Mouse (Mus musculus) CH12.LX (cell line): ENCODE results near the gene Slc4a1. TPM values are rescaled to one million over a fixed set of nuclear protein-coding genes. Genes with fewer than 3 reads are reported as not detected.

Experiments
- DNase-seq: peaks from one replicate; pipeline ENCODE4 v3.0.0-alpha.2; 2013; ENCODE audit errors: extremely low read depth
- H3K27ac ChIP-seq: 2 replicates; pipeline ENCODE4 v1.5.1; 2012; ENCODE audit warnings: low read depth, mild to moderate bottlenecking, control low read depth, moderate library complexity; ENCODE audit not compliant: insufficient read depth
- H3K27me3 ChIP-seq: replicated peaks from 2 replicates; pipeline ENCODE3; 2012; ENCODE audit warnings: inconsistent platforms
- H3K36me3 ChIP-seq, 2 experiments: replicated peaks in 1 of 2; 2 replicates each; pipeline versions ENCODE3 to v1.6.1; 2012; ENCODE audit warnings: inconsistent platforms in 1 of 2, low read length in 1 of 2, mild to moderate bottlenecking in 1 of 2, mixed read lengths in 1 of 2, moderate library complexity in 1 of 2; ENCODE audit not compliant: control insufficient read depth in 1 of 2, insufficient read depth in 1 of 2
- H3K4me1 ChIP-seq, 2 experiments: 2 replicates each; pipeline ENCODE4 v1.6.1; 2012; ENCODE audit warnings: inconsistent platforms in 1 of 2, moderate library complexity in 1 of 2; ENCODE audit not compliant: insufficient read depth in 2 of 2, control insufficient read depth in 1 of 2
- H3K4me2 ChIP-seq: 2 replicates; pipeline ENCODE4 v1.6.1; 2012; ENCODE audit warnings: low read depth, mild to moderate bottlenecking, control low read depth; ENCODE audit not compliant: poor library complexity, insufficient read depth, severe bottlenecking
- H3K4me3 ChIP-seq, 3 experiments: fragments of 150-350 bp in 1 of 3; sonication (generic) in 1 of 3; replicated peaks in 1 of 3; 2 replicates each; pipeline versions ENCODE3 to v1.5.1; 2011 to 2012; ENCODE audit warnings: low read depth in 2 of 3, low read length in 2 of 3, mild to moderate bottlenecking in 2 of 3, moderate library complexity in 2 of 3, control low read depth in 1 of 3, improper control_type of control experiment in 1 of 3, inconsistent platforms in 1 of 3, mixed read lengths in 1 of 3; ENCODE audit not compliant: poor library complexity in 1 of 3
- H3K79me2 ChIP-seq: replicated peaks from 2 replicates; pipeline ENCODE4 v1.6.1; 2012; ENCODE audit warnings: mild to moderate bottlenecking, moderate library complexity; ENCODE audit not compliant: control insufficient read depth, poor library complexity, insufficient read depth, severe bottlenecking; ENCODE audit errors: extremely low read depth
- H3K9ac ChIP-seq: 2 replicates; pipeline ENCODE4 v1.6.1; 2012; ENCODE audit warnings: low read depth, mild to moderate bottlenecking, control low read depth, moderate library complexity; ENCODE audit not compliant: insufficient read depth
- H3K9me3 ChIP-seq: replicated peaks from 2 replicates; pipeline ENCODE3; 2012; ENCODE audit warnings: low read length, inconsistent platforms, mixed read lengths
- CHD1 ChIP-seq: IDR thresholded peaks from 2 replicates; pipeline ENCODE4 v1.6.1; 2012; ENCODE audit warnings: low read depth, low read length, improper control_type of control experiment, inconsistent platforms
- CTCF ChIP-seq, 2 experiments: IDR thresholded peaks in 1 of 2; conservative IDR thresholded peaks in 1 of 2; 2 replicates each; pipeline ENCODE4 v1.5.1; 2011 to 2012; ENCODE audit warnings: low read depth in 2 of 2, low read length in 2 of 2, improper control_type of control experiment in 1 of 2, inconsistent platforms in 1 of 2, mild to moderate bottlenecking in 1 of 2, moderate library complexity in 1 of 2
- ETS1 ChIP-seq: conservative IDR thresholded peaks from 2 replicates; pipeline ENCODE4 v1.6.1; 2012; ENCODE audit warnings: low read depth, mild to moderate bottlenecking, inconsistent platforms, low read length, improper control_type of control experiment, moderate library complexity
- JUND ChIP-seq: conservative IDR thresholded peaks from 2 replicates; pipeline ENCODE4 v1.6.1; 2011; ENCODE audit warnings: low read depth, low read length, improper control_type of control experiment
- KAT2A ChIP-seq: IDR thresholded peaks from 2 replicates; pipeline ENCODE4 v1.6.1; 2012; ENCODE audit warnings: low read length, improper control_type of control experiment, inconsistent platforms; ENCODE audit not compliant: insufficient replicate concordance
- MAFK ChIP-seq: IDR thresholded peaks from 2 replicates; pipeline ENCODE4 v1.6.1; 2011; ENCODE audit warnings: low read length, improper control_type of control experiment; ENCODE audit not compliant: insufficient replicate concordance
- MAX ChIP-seq: IDR thresholded peaks from 2 replicates; pipeline ENCODE4 v1.6.1; 2011; ENCODE audit warnings: low read length, improper control_type of control experiment
- MAZ ChIP-seq: IDR thresholded peaks from 2 replicates; pipeline ENCODE4 v1.6.1; 2012; ENCODE audit warnings: low read depth, mild to moderate bottlenecking, inconsistent platforms, low read length, improper control_type of control experiment, moderate library complexity
- MEF2A ChIP-seq: IDR thresholded peaks from 2 replicates; pipeline ENCODE4 v1.6.1; 2014; ENCODE audit warnings: low read depth, mild to moderate bottlenecking, inconsistent platforms, low read length, improper control_type of control experiment, borderline replicate concordance
- MXI1 ChIP-seq: IDR thresholded peaks from 2 replicates; pipeline ENCODE4 v1.6.1; 2011; ENCODE audit warnings: mild to moderate bottlenecking, low read depth, low read length, improper control_type of control experiment
- NELFE ChIP-seq: IDR thresholded peaks from 2 replicates; pipeline ENCODE4 v1.6.1; 2011; ENCODE audit warnings: low read depth, low read length, improper control_type of control experiment
- POLR2A ChIP-seq: IDR thresholded peaks from 2 replicates; pipeline ENCODE4 v1.6.1; 2011; ENCODE audit warnings: low read depth, mild to moderate bottlenecking, improper control_type of control experiment, low read length
- RAD21 ChIP-seq: IDR thresholded peaks from 2 replicates; pipeline ENCODE4 v1.6.1; 2011; ENCODE audit warnings: low read depth, mild to moderate bottlenecking, low read length, improper control_type of control experiment, moderate library complexity
- SIN3A ChIP-seq: IDR thresholded peaks from 2 replicates; pipeline ENCODE4 v1.6.1; 2012; ENCODE audit warnings: low read length, improper control_type of control experiment, inconsistent platforms
- SMC3 ChIP-seq: IDR thresholded peaks from 2 replicates; pipeline ENCODE4 v1.6.1; 2011; ENCODE audit warnings: low read depth, low read length, improper control_type of control experiment
- TBP ChIP-seq: conservative IDR thresholded peaks from 2 replicates; pipeline ENCODE4 v1.6.1; 2011; ENCODE audit warnings: low read depth, low read length, improper control_type of control experiment
- TCF12 ChIP-seq: IDR thresholded peaks from 2 replicates; pipeline ENCODE4 v1.6.1; 2014; ENCODE audit warnings: low read depth, mild to moderate bottlenecking, inconsistent platforms, low read length, improper control_type of control experiment
- UBTF ChIP-seq: IDR thresholded peaks from 2 replicates; pipeline ENCODE4 v1.6.1; 2012; ENCODE audit warnings: low read depth, mild to moderate bottlenecking, inconsistent platforms, low read length, improper control_type of control experiment, moderate library complexity
- USF1 ChIP-seq: IDR thresholded peaks from 2 replicates; pipeline ENCODE4 v1.6.1; 2014; ENCODE audit warnings: low read depth, mild to moderate bottlenecking, inconsistent platforms, low read length, improper control_type of control experiment
- ZKSCAN1 ChIP-seq: IDR thresholded peaks from 2 replicates; pipeline ENCODE4 v1.6.1; 2012; ENCODE audit warnings: low read depth, inconsistent platforms, low read length, improper control_type of control experiment, borderline replicate concordance
- ZMIZ1 ChIP-seq: IDR thresholded peaks from 2 replicates; pipeline ENCODE4 v1.6.1; 2012; ENCODE audit warnings: low read depth, mild to moderate bottlenecking, inconsistent platforms, low read length, improper control_type of control experiment
- ZNF384 ChIP-seq: IDR thresholded peaks from 2 replicates; pipeline ENCODE4 v1.6.1; 2012; ENCODE audit warnings: low read depth, low read length, improper control_type of control experiment, inconsistent platforms
- dilution Hi-C: fragments of 300-500 bp; cut with MboI; formaldehyde crosslinking; loops from 2 replicates; pipeline ENCODE4 v1.14.3; 2020; ENCODE audit warnings: low sequenced_read_pairs; ENCODE audit not compliant: extremely low pct_unique_long_range_greater_than_20kb, extremely low pct_ligation_motif_present
- in situ Hi-C: fragments of 300-500 bp; cut with MboI; formaldehyde crosslinking; loops from 3 replicates; pipeline ENCODE4 v1.14.3; 2019; ENCODE audit warnings: low sequenced_read_pairs, low pct_ligation_motif_present, low pct_unique_long_range_greater_than_20kb, mixed read lengths
- polyA plus RNA-seq: library from polyadenylated mRNA; unstranded; fragments of >175 nt; gene quantifications from 2 replicates; pipeline ENCODE4 v1.2.1, GENCODE M21; 2012; ENCODE audit warnings: low read depth; ENCODE audit not compliant: insufficient read length
- total RNA-seq, 2 experiments: library from RNA; depleted of rRNA; stranded (reverse); fragments of 300-350 nt in 1 of 2; fragments of >200 nt in 1 of 2; gene quantifications; 2 replicates each; pipeline ENCODE4 v1.2.3; 2012 to 2014

Gene Slc4a1
- total and polyA plus RNA-seq, 3 experiments: 0.08 TPM; not detected in 2

GRCm38 (mm10) chr11:102318576-102319409, 47.2 kb downstream of the Slc4a1 start:
- in situ Hi-C loops: no loop called here
- TF ChIP-seq ZNF384 (peak; percentile 78), TBP (peak; percentile 7; the same call in 1 of the 2 replicates), KAT2A (no peak), ZMIZ1 (0 out of 2 replicates have a peak, but pooled peaks have one; percentile 5), POLR2A (peak; percentile 23), TCF12 (peak; percentile 22), CHD1 (peak; percentile 91), UBTF (peak; percentile 84), RAD21 (no peak)
- peaks cover 42% of the 10 kb centered on the region for H3K79me2 ChIP-seq

GRCm38 (mm10) chr11:102317901-102318575, 48.0 kb downstream of the Slc4a1 start:
- peak overlapping the region; percentile 93 for H3K9ac ChIP-seq
- peaks cover 10% of the 10 kb centered on the region for H3K27me3 ChIP-seq
- no peaks in the 10 kb centered on the region for H3K9me3 ChIP-seq
- peaks cover 18 to 23% of the 10 kb centered on the region in 2 experiments for H3K36me3 ChIP-seq
- in situ Hi-C loops: no loop called here
- TF ChIP-seq ZMIZ1 (peak; percentile 15; the same call in 1 of the 2 replicates), ZKSCAN1 (no peak), MAX (0 out of 2 replicates have a peak, but pooled peaks have one; percentile 6), TCF12 (no peak; the same call in 1 of the 2 replicates), MEF2A (0 out of 2 replicates have a peak, but pooled peaks have one; percentile 12), TBP (no peak), UBTF (peak; percentile 98), MAZ (0 out of 2 replicates have a peak, but pooled peaks have one; percentile 2), NELFE (0 out of 2 replicates have a peak, but pooled peaks have one; percentile 6), CHD1 (no peak; the same call in 1 of the 2 replicates), CTCF (conservative IDR thresholded peaks at IDR 0.05 in 1 of 2, IDR thresholded peaks at IDR 0.05 in 1 of 2; ENCODE audit: low read depth in 2 of 2, low read length in 2 of 2) (no peak), SMC3 (no peak), MAFK (no peak), JUND (no peak), POLR2A (no peak; the same call in none of the 2 replicates), ETS1 (no peak), MXI1 (peak; percentile 56), USF1 (no peak), SIN3A (peak; percentile 20; the same call in 1 of the 2 replicates)
- dilution Hi-C loops: loop anchor here (25.0 kb wide), 1 partner anchor 94 kb away; the partner anchor contains the start of gene Slc25a39
- peaks cover 42% of the 10 kb centered on the region for H3K79me2 ChIP-seq
- peak; percentile 52 for DNase-seq
- H3K4me2 ChIP-seq: peak overlapping the region; percentile 52; the same call in 1 of the 2 replicates
- H3K27ac ChIP-seq: peak overlapping the region; percentile 67
- H3K4me3 ChIP-seq: peak overlapping the region; percentile 75 to 83 (median 79)
- H3K4me1 ChIP-seq: peaks cover 6 to 30% of the 10 kb centered on the region in 2 experiments

More at GRCm38 (mm10) chr11:102318576-102319409, 47.2 kb downstream of the Slc4a1 start:
- dilution Hi-C loops: loop anchor here (25.0 kb wide), 1 partner anchor 94 kb away; the partner anchor contains the start of gene Slc25a39
- Histone ChIP-seq H3K27ac (peak overlapping the region; percentile 67), H3K27me3 (peaks cover 14% of the 10 kb centered on the region), H3K9me3 (no peaks in the 10 kb centered on the region), H3K9ac (peak overlapping the region; percentile 93), H3K36me3 (peaks cover 10 to 15% of the 10 kb centered on the region in 2 experiments), H3K4me3 (peak overlapping the region; percentile 75 to 83 (median 79)), H3K4me2 (peak overlapping the region; percentile 52), H3K4me1 (peaks cover 6 to 23% of the 10 kb centered on the region in 2 experiments)
- DNase-seq: peak; percentile 66
